Mouse (Mus musculus) CH12.LX (cell line): ENCODE measurements around the gene Fyb2. TPM values are rescaled to one million over a fixed set of nuclear protein-coding genes. Genes with fewer than 3 reads are reported as not detected.

Source experiments
- DNase-seq: peaks from one replicate; pipeline ENCODE4 v3.0.0-alpha.2; 2013; ENCODE audit errors: extremely low read depth
- H3K27ac ChIP-seq: 2 replicates; pipeline ENCODE4 v1.5.1; 2012; ENCODE audit warnings: low read depth, mild to moderate bottlenecking, control low read depth, moderate library complexity; ENCODE audit not compliant: insufficient read depth
- H3K27me3 ChIP-seq: replicated peaks from 2 replicates; pipeline ENCODE3; 2012; ENCODE audit warnings: inconsistent platforms
- H3K36me3 ChIP-seq, 2 experiments: replicated peaks in 1 of 2; 2 replicates each; pipeline versions ENCODE3 to v1.6.1; 2012; ENCODE audit warnings: inconsistent platforms in 1 of 2, low read length in 1 of 2, mild to moderate bottlenecking in 1 of 2, mixed read lengths in 1 of 2, moderate library complexity in 1 of 2; ENCODE audit not compliant: control insufficient read depth in 1 of 2, insufficient read depth in 1 of 2
- H3K4me1 ChIP-seq, 2 experiments: 2 replicates each; pipeline ENCODE4 v1.6.1; 2012; ENCODE audit warnings: inconsistent platforms in 1 of 2, moderate library complexity in 1 of 2; ENCODE audit not compliant: insufficient read depth in 2 of 2, control insufficient read depth in 1 of 2
- H3K4me2 ChIP-seq: 2 replicates; pipeline ENCODE4 v1.6.1; 2012; ENCODE audit warnings: low read depth, mild to moderate bottlenecking, control low read depth; ENCODE audit not compliant: poor library complexity, insufficient read depth, severe bottlenecking
- H3K4me3 ChIP-seq, 3 experiments: fragments of 150-350 bp in 1 of 3; sonication (generic) in 1 of 3; replicated peaks in 1 of 3; 2 replicates each; pipeline versions ENCODE3 to v1.5.1; 2011 to 2012; ENCODE audit warnings: low read depth in 2 of 3, low read length in 2 of 3, mild to moderate bottlenecking in 2 of 3, moderate library complexity in 2 of 3, control low read depth in 1 of 3, improper control_type of control experiment in 1 of 3, inconsistent platforms in 1 of 3, mixed read lengths in 1 of 3; ENCODE audit not compliant: poor library complexity in 1 of 3
- H3K79me2 ChIP-seq: replicated peaks from 2 replicates; pipeline ENCODE4 v1.6.1; 2012; ENCODE audit warnings: mild to moderate bottlenecking, moderate library complexity; ENCODE audit not compliant: control insufficient read depth, poor library complexity, insufficient read depth, severe bottlenecking; ENCODE audit errors: extremely low read depth
- H3K9ac ChIP-seq: 2 replicates; pipeline ENCODE4 v1.6.1; 2012; ENCODE audit warnings: low read depth, mild to moderate bottlenecking, control low read depth, moderate library complexity; ENCODE audit not compliant: insufficient read depth
- H3K9me3 ChIP-seq: replicated peaks from 2 replicates; pipeline ENCODE3; 2012; ENCODE audit warnings: low read length, inconsistent platforms, mixed read lengths
- BHLHE40 ChIP-seq: IDR thresholded peaks from 2 replicates; pipeline ENCODE4 v1.6.1; 2011; ENCODE audit warnings: mild to moderate bottlenecking, low read depth, low read length, improper control_type of control experiment
- EP300 ChIP-seq: IDR thresholded peaks from 2 replicates; pipeline ENCODE4 v1.6.1; 2011; ENCODE audit warnings: low read length, improper control_type of control experiment
- ETS1 ChIP-seq: conservative IDR thresholded peaks from 2 replicates; pipeline ENCODE4 v1.6.1; 2012; ENCODE audit warnings: low read depth, mild to moderate bottlenecking, inconsistent platforms, low read length, improper control_type of control experiment, moderate library complexity
- GABPA ChIP-seq: IDR thresholded peaks from 2 replicates; pipeline ENCODE4 v1.6.1; 2012; ENCODE audit warnings: low read depth, low read length, improper control_type of control experiment, inconsistent platforms; ENCODE audit not compliant: insufficient replicate concordance
- HCFC1 ChIP-seq: IDR thresholded peaks from 2 replicates; pipeline ENCODE4 v1.6.1; 2012; ENCODE audit warnings: low read depth, mild to moderate bottlenecking, inconsistent platforms, low read length, improper control_type of control experiment
- KAT2A ChIP-seq: IDR thresholded peaks from 2 replicates; pipeline ENCODE4 v1.6.1; 2012; ENCODE audit warnings: low read length, improper control_type of control experiment, inconsistent platforms; ENCODE audit not compliant: insufficient replicate concordance
- MAFK ChIP-seq: IDR thresholded peaks from 2 replicates; pipeline ENCODE4 v1.6.1; 2011; ENCODE audit warnings: low read length, improper control_type of control experiment; ENCODE audit not compliant: insufficient replicate concordance
- MAZ ChIP-seq: IDR thresholded peaks from 2 replicates; pipeline ENCODE4 v1.6.1; 2012; ENCODE audit warnings: low read depth, mild to moderate bottlenecking, inconsistent platforms, low read length, improper control_type of control experiment, moderate library complexity
- PAX5 ChIP-seq: IDR thresholded peaks from 2 replicates; pipeline ENCODE4 v1.6.1; 2012; ENCODE audit warnings: low read length, inconsistent platforms, mixed read lengths
- POLR2AphosphoS2 ChIP-seq: IDR thresholded peaks from 2 replicates; pipeline ENCODE4 v1.6.1; 2011; ENCODE audit warnings: low read depth, low read length, improper control_type of control experiment
- TBP ChIP-seq: conservative IDR thresholded peaks from 2 replicates; pipeline ENCODE4 v1.6.1; 2011; ENCODE audit warnings: low read depth, low read length, improper control_type of control experiment
- UBTF ChIP-seq: IDR thresholded peaks from 2 replicates; pipeline ENCODE4 v1.6.1; 2012; ENCODE audit warnings: low read depth, mild to moderate bottlenecking, inconsistent platforms, low read length, improper control_type of control experiment, moderate library complexity
- USF2 ChIP-seq: conservative IDR thresholded peaks from 2 replicates; pipeline ENCODE4 v1.6.1; 2011; ENCODE audit warnings: low read depth, low read length, improper control_type of control experiment
- dilution Hi-C: fragments of 300-500 bp; cut with MboI; formaldehyde crosslinking; loops from 2 replicates; pipeline ENCODE4 v1.14.3; 2020; ENCODE audit warnings: low sequenced_read_pairs; ENCODE audit not compliant: extremely low pct_unique_long_range_greater_than_20kb, extremely low pct_ligation_motif_present
- in situ Hi-C: fragments of 300-500 bp; cut with MboI; formaldehyde crosslinking; loops from 3 replicates; pipeline ENCODE4 v1.14.3; 2019; ENCODE audit warnings: low sequenced_read_pairs, low pct_ligation_motif_present, low pct_unique_long_range_greater_than_20kb, mixed read lengths
- polyA plus RNA-seq: library from polyadenylated mRNA; unstranded; fragments of >175 nt; gene quantifications from 2 replicates; pipeline ENCODE4 v1.2.1, GENCODE M21; 2012; ENCODE audit warnings: low read depth; ENCODE audit not compliant: insufficient read length
- total RNA-seq, 2 experiments: library from RNA; depleted of rRNA; stranded (reverse); fragments of 300-350 nt in 1 of 2; fragments of >200 nt in 1 of 2; gene quantifications; 2 replicates each; pipeline ENCODE4 v1.2.3; 2012 to 2014

The Fyb2 gene
- total and polyA plus RNA-seq, 3 experiments = 0.28 TPM; not detected in 2

- Histone ChIP-seq H3K9me3 (no peaks in the 10 kb centered on the region), H3K27ac (no peak overlapping the region), H3K4me2 (no peak overlapping the region), H3K4me1 (no peaks in the 10 kb centered on the region), H3K27me3 (no peaks in the 10 kb centered on the region), H3K9ac (no peak overlapping the region), H3K79me2 (no peaks in the 10 kb centered on the region), H3K36me3 (no peaks in the 10 kb centered on the region), H3K4me3 (no peak overlapping the region)
- TF ChIP-seq POLR2AphosphoS2 = no peak
- no peak for TF ChIP-seq ETS1
- no peak for TF ChIP-seq HCFC1
- TF ChIP-seq EP300 = no peak
- TF ChIP-seq MAFK = no peak
- no peak for TF ChIP-seq USF2
- in situ Hi-C loops = no loop called here
- DNase-seq = no peak
- dilution Hi-C loops = no loop called here
Measured at GRCm38 (mm10) chr4:104948886-104949285, 35.6 kb downstream of the Fyb2 start.

GRCm38 (mm10) chr4:104949304-104949703, 36.0 kb downstream of the Fyb2 start:
- Histone ChIP-seq H3K4me3 (no peak overlapping the region), H3K4me2 (no peak overlapping the region), H3K27me3 (no peaks in the 10 kb centered on the region), H3K27ac (no peak overlapping the region), H3K36me3 (no peaks in the 10 kb centered on the region), H3K9me3 (no peaks in the 10 kb centered on the region), H3K9ac (no peak overlapping the region), H3K79me2 (no peaks in the 10 kb centered on the region), H3K4me1 (no peaks in the 10 kb centered on the region)
- dilution Hi-C loops = no loop called here
- DNase-seq = no peak
- TF ChIP-seq MAZ (no peak), POLR2AphosphoS2 (no peak)
- in situ Hi-C loops = no loop called here

DNA sequence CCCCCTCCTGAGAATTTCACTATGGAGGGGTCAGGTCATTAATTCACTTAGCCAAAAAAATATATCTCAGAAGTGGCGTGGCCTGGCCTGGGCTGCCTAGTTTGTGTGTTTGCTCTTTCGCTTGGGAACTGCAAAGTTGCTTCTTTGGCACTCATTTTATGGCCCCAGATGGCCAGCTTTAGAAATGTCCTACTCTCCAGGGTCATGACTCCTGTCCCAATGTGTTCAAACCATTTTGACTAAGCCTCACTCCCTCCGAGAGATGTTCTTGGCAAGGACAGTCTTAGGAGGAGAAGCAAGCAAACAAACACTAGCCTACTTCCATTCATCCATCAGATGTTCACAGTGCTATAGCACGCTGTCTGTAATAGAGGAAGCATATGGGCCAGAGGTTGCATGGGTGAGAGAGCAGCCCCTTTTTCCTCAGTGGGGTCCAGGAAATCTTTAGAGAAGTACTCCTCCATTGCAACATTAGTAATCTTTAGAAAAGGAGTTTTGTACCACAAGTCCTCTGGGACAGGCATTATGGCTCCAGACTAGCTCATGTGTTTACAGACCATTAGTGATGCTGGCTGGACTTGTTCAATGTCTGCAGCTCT, 38.1 kb downstream of the Fyb2 start:
- in situ Hi-C loops = no loop called here
- Histone ChIP-seq H3K27ac (no peak overlapping the region), H3K4me1 (no peaks in the 10 kb centered on the region), H3K27me3 (no peaks in the 10 kb centered on the region), H3K9me3 (no peaks in the 10 kb centered on the region), H3K4me3 (no peak overlapping the region), H3K36me3 (no peaks in the 10 kb centered on the region)
- no peak for DNase-seq
- TF ChIP-seq GABPA (no peak), BHLHE40 (no peak), TBP (no peak), UBTF (no peak), ETS1 (no peak), KAT2A (no peak), PAX5 (no peak)
- TF ChIP-seq, all 38 proteins: peak for 0
- no peak overlapping the region for H3K9ac ChIP-seq
- dilution Hi-C loops = no loop called here
- H3K4me2 ChIP-seq = no peak overlapping the region
- no peaks in the 10 kb centered on the region for H3K79me2 ChIP-seq
